Mouse (Mus musculus): ENCODE measurements at regions not wholly inside any gene's neighbourhood (a gene's known extent, or its start where the extent isn't known, plus 50 kb on each side); places are given as distances from the start of the nearest gene placed in this dataset.

DNA sequence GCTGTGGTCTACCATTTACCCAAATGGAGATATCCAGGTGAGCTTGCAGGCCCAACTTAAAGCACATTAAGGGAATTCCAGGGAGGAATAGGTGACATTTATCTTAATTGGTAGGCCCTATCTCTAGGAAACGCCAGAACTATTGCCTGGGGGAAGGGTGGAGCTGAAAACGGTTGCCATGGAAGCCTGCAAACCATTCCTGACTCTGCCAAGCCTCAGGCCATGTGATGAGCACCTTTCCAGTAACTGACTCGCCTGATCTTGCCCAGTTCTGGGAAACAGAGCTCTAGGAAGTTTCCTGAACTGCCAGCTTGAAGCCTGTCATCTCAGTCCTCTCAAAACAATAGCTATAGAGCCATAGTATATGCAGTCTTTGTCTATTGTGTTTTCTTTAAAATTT lies 297.0 kb downstream of the Slitrk5 start:
- in situ Hi-C loops (cut with MboI, MseI) = no loop called here

DNA sequence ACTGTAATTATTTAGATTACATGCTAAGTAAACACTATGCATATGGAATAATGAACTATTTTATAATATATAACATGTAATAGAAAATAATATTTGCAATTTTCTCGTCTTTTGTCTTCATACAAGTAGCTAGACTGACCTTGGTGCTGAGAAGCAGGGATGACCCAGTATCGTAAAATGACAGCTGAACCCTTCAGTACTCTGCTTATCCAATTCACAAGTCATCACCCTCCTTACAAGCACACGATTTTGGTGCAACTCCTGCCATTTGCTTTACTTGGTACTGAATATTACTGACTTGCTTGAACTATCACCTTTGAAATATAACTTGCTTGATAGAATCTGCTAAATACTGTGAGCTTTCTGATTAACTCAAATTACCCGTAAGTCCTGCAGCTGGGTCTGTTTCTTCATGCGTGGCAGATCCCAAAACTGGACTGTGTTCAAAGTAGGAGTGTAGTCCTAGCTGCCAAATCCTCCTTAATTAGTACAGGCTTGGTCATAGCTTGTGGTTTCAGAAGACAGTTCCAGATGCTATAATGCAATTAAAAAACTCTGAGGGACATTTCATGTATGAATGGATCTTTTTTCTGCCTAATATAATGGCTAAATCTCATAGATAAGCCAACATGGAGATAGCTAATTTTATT lies 321.0 kb downstream of the Slitrk5 start:
- in situ Hi-C loops (cut with MboI, MseI) = loop anchor here in 1 of 2 experiments (10.0 kb wide), 1 partner anchor 641 kb away; no protein-coding TSS in a partner anchor

- in situ Hi-C loops (cut with MboI, MseI) = no loop called here
Observed at GRCm38 (mm10) chr14:112002146-112002545, 327.2 kb downstream of the Slitrk5 start.

- in situ Hi-C loops (cut with MboI, MseI) = no loop called here
Observed at GRCm38 (mm10) chr14:112002881-112003280, 328.0 kb downstream of the Slitrk5 start.

GRCm38 (mm10) chr14:112008651-112009050 lies 333.8 kb downstream of the Slitrk5 start:
- in situ Hi-C loops (cut with MboI, MseI) = no loop called here

GRCm38 (mm10) chr14:112029331-112029730 lies 354.4 kb downstream of the Slitrk5 start:
- in situ Hi-C loops (cut with MboI, MseI) = no loop called here

GRCm38 (mm10) chr14:112075071-112075470 lies 400.2 kb downstream of the Slitrk5 start:
- in situ Hi-C loops (cut with MboI, MseI) = no loop called here

Measured in T-helper 17 cell (primary cell).